Mouse (Mus musculus): Measurements from ENCODE around the gene Iqcg.

DNA sequence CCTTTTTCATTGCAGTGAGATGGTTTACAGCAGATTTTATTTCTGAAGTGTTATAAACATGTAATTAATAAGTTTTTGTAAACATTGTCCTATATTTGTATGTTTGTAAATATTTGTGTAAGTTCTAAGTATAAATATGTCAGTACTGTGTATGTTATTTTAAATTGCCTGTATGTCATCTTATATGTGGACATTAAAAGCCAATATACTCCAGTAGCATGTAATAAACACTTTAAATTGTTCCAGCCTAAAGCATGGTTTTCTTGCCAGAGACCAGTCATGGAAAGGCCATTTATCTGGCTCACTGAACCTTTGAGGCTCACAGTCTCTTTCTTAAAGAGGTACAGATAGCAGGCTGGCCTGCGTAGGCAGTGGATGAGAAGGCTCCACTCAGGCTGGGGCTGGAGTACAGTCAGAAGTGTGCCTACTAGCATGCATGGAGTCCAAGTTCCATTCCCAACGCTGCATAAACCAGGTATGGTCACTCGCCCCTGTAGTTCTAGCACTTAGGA, 40.6 kb downstream of the Iqcg start:
- no peak for TF ChIP-seq POLR2A (IDR thresholded peaks at IDR 0.05; ENCODE audit: borderline replicate concordance, insufficient read depth, low read length)
- no peak for TF ChIP-seq CTCF (IDR thresholded peaks at IDR 0.05; ENCODE audit: borderline replicate concordance, insufficient read depth, low read depth, low read length)

Data from cerebellum, adult 2 months (tissue).